2 mouse cellular contexts compared by ENCODE assay signal in the genomic region with DNA sequence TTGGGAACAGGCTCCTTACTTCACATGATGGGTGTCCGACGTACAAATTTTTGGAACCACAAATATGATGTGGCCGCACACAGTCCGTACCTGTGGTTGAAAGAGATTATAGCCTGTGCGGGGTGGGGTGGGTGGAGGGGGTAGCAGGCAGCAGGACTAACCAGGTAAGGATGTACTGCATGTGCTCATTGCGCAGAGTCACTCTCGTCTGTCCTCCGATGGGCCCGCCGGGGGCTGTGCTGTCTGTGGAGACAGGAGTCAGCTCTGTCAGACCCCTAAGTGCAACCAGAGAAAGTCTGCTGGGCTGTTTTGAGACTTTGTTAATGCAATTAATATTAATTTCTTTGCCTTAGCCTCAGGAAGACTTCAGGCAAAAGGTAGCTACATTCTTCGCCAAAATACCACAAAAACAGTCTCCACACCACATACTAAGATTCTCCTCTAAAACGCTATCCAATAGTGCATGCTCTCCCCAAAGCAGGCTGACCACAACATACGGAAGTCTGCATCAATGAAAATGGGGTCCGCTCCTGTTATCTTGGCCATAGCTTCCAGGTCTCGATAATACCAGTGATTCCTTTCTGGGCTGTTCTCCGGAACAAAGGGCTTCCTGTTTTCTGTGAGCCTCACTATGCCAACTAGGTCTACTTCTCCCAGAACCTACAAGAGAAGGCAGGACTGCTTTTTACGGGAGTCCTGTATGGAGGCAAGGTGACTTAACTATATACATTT.
TF ChIP-seq lines count a peak whose summit lies in the region.

No protein-coding gene starts in this region.

TF ChIP-seq in C2C12, 6 proteins besides CTCF, POLR2A, EP300 and RAD21:
- TF ChIP-seq FOSL1 (IDR thresholded peaks at IDR 0.05; ENCODE audit: insufficient read depth, low read length, poor library complexity, severe bottlenecking), result no peak
- TF ChIP-seq MAX (IDR thresholded peaks at IDR 0.05), result no peak
- TF ChIP-seq USF1 (IDR thresholded peaks at IDR 0.05; ENCODE audit: low read depth), result no peak
- TF ChIP-seq MYOG (IDR thresholded peaks at IDR 0.05; ENCODE audit: control insufficient read depth, extremely low read depth, insufficient read length), result no peak
- no peak for TF ChIP-seq CEBPB (IDR thresholded peaks at IDR 0.05; ENCODE audit: low read depth)
- TF ChIP-seq MYOD1 (IDR thresholded peaks at IDR 0.05; ENCODE audit: control insufficient read depth, insufficient read length, low read depth), result no peak
TF ChIP-seq in C2C12: peak in this region for 0.

TF ChIP-seq in MEL, 35 proteins besides CTCF, POLR2A, EP300 and RAD21:
- no peak for TF ChIP-seq ZC3H11A (IDR thresholded peaks at IDR 0.05; ENCODE audit: low read depth, low read length)
- TF ChIP-seq MYB (IDR thresholded peaks at IDR 0.05; ENCODE audit: low read depth, low read length), result no peak
- TF ChIP-seq SIN3A (IDR thresholded peaks at IDR 0.05; ENCODE audit: low read length), result 0 out of 2 replicates have a peak, but pooled peaks have one; percentile 35
- peak; percentile 17; the same call in 1 of the 2 replicates for TF ChIP-seq TAL1 (IDR thresholded peaks at IDR 0.05; ENCODE audit: low read length)
- TF ChIP-seq MEF2A (IDR thresholded peaks at IDR 0.05; ENCODE audit: extremely low read depth, insufficient replicate concordance, low read depth, low read length, poor library complexity, severe bottlenecking), result no peak
- no peak for TF ChIP-seq MAFK (IDR thresholded peaks at IDR 0.05; ENCODE audit: borderline replicate concordance, low read depth, low read length)
- TF ChIP-seq GATA1 (IDR thresholded peaks at IDR 0.05; ENCODE audit: low read depth, low read length), result peak; percentile 84
- TF ChIP-seq NRF1 (IDR thresholded peaks at IDR 0.05; ENCODE audit: insufficient read depth, low read depth, low read length, poor library complexity, severe bottlenecking), result no peak
- TF ChIP-seq CHD1 (IDR thresholded peaks at IDR 0.05; ENCODE audit: low read depth, low read length), result no peak
- TF ChIP-seq RCOR1 (IDR thresholded peaks at IDR 0.05; ENCODE audit: low read depth, low read length), result peak; percentile 35; the same call in 1 of the 2 replicates
- TF ChIP-seq TBP (IDR thresholded peaks at IDR 0.05; ENCODE audit: low read depth, low read length), result peak; percentile 61; the same call in 1 of the 2 replicates
- TF ChIP-seq ZKSCAN1 (IDR thresholded peaks at IDR 0.05; ENCODE audit: low read depth, low read length), result no peak
- TF ChIP-seq MXI1 (IDR thresholded peaks at IDR 0.05; ENCODE audit: low read depth, low read length), result no peak
- TF ChIP-seq ETS1 (IDR thresholded peaks at IDR 0.05; ENCODE audit: low read depth, low read length), result peak; percentile 21
- no peak for TF ChIP-seq USF2 (IDR thresholded peaks at IDR 0.05; ENCODE audit: borderline replicate concordance in 1 of 2, insufficient read depth in 1 of 2, low read depth in 1 of 2, low read length in 2 of 2)
- TF ChIP-seq ZNF384 (IDR thresholded peaks at IDR 0.05; ENCODE audit: low read depth, low read length), result no peak
- TF ChIP-seq ELF1 (IDR thresholded peaks at IDR 0.05; ENCODE audit: low read depth, low read length), result peak; percentile 70
- TF ChIP-seq GABPA (IDR thresholded peaks at IDR 0.05; ENCODE audit: low read depth, low read length), result no peak
- TF ChIP-seq POLR2AphosphoS2 (IDR thresholded peaks at IDR 0.05; ENCODE audit: low read length), result peak; percentile 76; the same call in 1 of the 2 replicates
- no peak; the same call in 1 of the 2 replicates for TF ChIP-seq CHD2 (IDR thresholded peaks at IDR 0.05; ENCODE audit: low read length)
- TF ChIP-seq UBTF (IDR thresholded peaks at IDR 0.05; ENCODE audit: borderline replicate concordance, insufficient read depth, low read depth, low read length), result no peak
- TF ChIP-seq BHLHE40 (IDR thresholded peaks at IDR 0.05; ENCODE audit: borderline replicate concordance, low read depth, low read length), result no peak
- no peak; the same call in 1 of the 2 replicates for TF ChIP-seq NELFE (IDR thresholded peaks at IDR 0.05; ENCODE audit: low read depth, low read length)
- TF ChIP-seq ZMIZ1 (IDR thresholded peaks at IDR 0.05; ENCODE audit: low read depth, low read length), result 0 out of 2 replicates have a peak, but pooled peaks have one; percentile 16
- no peak for TF ChIP-seq MAX (IDR thresholded peaks at IDR 0.05; ENCODE audit: low read length)
- no peak for TF ChIP-seq USF1 (IDR thresholded peaks at IDR 0.05; ENCODE audit: low read depth, low read length)
- peak; percentile 74; the same call in 1 of the 2 replicates for TF ChIP-seq POLR2AphosphoS5 (IDR thresholded peaks at IDR 0.05; ENCODE audit: borderline replicate concordance, low read depth, low read length)
- TF ChIP-seq TCF12 (IDR thresholded peaks at IDR 0.05; ENCODE audit: low read depth, low read length), result no peak
- no peak for TF ChIP-seq KAT2A (conservative IDR thresholded peaks at IDR 0.05; ENCODE audit: low read depth, low read length)
- no peak for TF ChIP-seq JUND (IDR thresholded peaks at IDR 0.05; ENCODE audit: low read depth, low read length)
- no peak for TF ChIP-seq MAZ (IDR thresholded peaks at IDR 0.05; ENCODE audit: low read depth, low read length)
- TF ChIP-seq HCFC1 (IDR thresholded peaks at IDR 0.05; ENCODE audit: low read depth, low read length), result no peak
- peak; percentile 34 for TF ChIP-seq SMC3 (IDR thresholded peaks at IDR 0.05; ENCODE audit: low read depth, low read length)
- peak; percentile 71; the same call in 1 of the 2 replicates for TF ChIP-seq MYC (IDR thresholded peaks at IDR 0.05; ENCODE audit: low read depth, low read length)
- no peak for TF ChIP-seq E2F4 (IDR thresholded peaks at IDR 0.05; ENCODE audit: borderline replicate concordance, low read depth, low read length)
